Mouse (Mus musculus): ENCODE results near the gene Phactr1. TPM values are rescaled to one million over a fixed set of nuclear protein-coding genes. Genes with fewer than 3 reads are reported as not detected.

Gene Phactr1
- polyA plus RNA-seq (2015; fragmentation: Nextera tagmentation; extraction: Ambion mirVana), result 7.2 and 7.5 TPM in 2 replicates

- Histone ChIP-seq H3K4me1 (replicated peaks) (no peaks in the 10 kb centered on the region), H3K4me3 (replicated peaks) (no peak within 1 kb of the TSS), H3K9ac (no peak within 1 kb of the TSS), H3K36me3 (no peaks in the 10 kb centered on the region), H3K27ac (no peak within 1 kb of the TSS), H3K4me2 (replicated peaks) (no peak within 1 kb of the TSS), H3K27me3 (replicated peaks) (no peaks in the 10 kb centered on the region), H3K9me3 (no peaks in the 10 kb centered on the region)
- 33% methylated on average over 11 of the region's 11 CpGs for WGBS
- ATAC-seq, result no peak
Observed at GRCm38 (mm10) chr13:42680391-42680994, at the start of gene Phactr1. TSS of gene Phactr1 (plus strand) at chr13:42680623.

GRCm38 (mm10) chr13:42634908-42635307 lies 45.5 kb upstream of the Phactr1 start:
- Histone ChIP-seq H3K27me3 (replicated peaks) (no peaks in the 10 kb centered on the region), H3K36me3 (no peaks in the 10 kb centered on the region), H3K4me2 (replicated peaks) (no peak overlapping the region), H3K4me3 (replicated peaks) (no peak overlapping the region), H3K4me1 (replicated peaks) (no peaks in the 10 kb centered on the region), H3K9me3 (no peaks in the 10 kb centered on the region), H3K27ac (no peak overlapping the region), H3K9ac (no peak overlapping the region)
- 45% methylated on average over 2 of the region's 2 CpGs for WGBS
- ATAC-seq, result no peak

GRCm38 (mm10) chr13:42650228-42650627 lies 30.2 kb upstream of the Phactr1 start:
- no peaks in the 10 kb centered on the region for H3K9me3 ChIP-seq
- H3K4me3 ChIP-seq (replicated peaks), result no peak overlapping the region
- no peak overlapping the region for H3K4me2 ChIP-seq (replicated peaks)
- WGBS, result 71% methylated on average over 6 of the region's 6 CpGs
- H3K27me3 ChIP-seq (replicated peaks), result no peaks in the 10 kb centered on the region
- no peak overlapping the region for H3K27ac ChIP-seq
- H3K9ac ChIP-seq, result no peak overlapping the region
- no peaks in the 10 kb centered on the region for H3K36me3 ChIP-seq
- no peaks in the 10 kb centered on the region for H3K4me1 ChIP-seq (replicated peaks)
- no peak for ATAC-seq

GRCm38 (mm10) chr13:42656643-42657315 lies 23.6 kb upstream of the Phactr1 start:
- no peaks in the 10 kb centered on the region for H3K27me3 ChIP-seq (replicated peaks)
- H3K4me1 ChIP-seq (replicated peaks), result no peaks in the 10 kb centered on the region; the same call in 1 of the 2 replicates
- WGBS, result 57% methylated on average over 7 of the region's 7 CpGs
- no peak overlapping the region for H3K4me2 ChIP-seq (replicated peaks)
- no peaks in the 10 kb centered on the region for H3K36me3 ChIP-seq
- no peak overlapping the region for H3K9ac ChIP-seq
- H3K27ac ChIP-seq, result no peak overlapping the region
- H3K4me3 ChIP-seq (replicated peaks), result no peak overlapping the region
- H3K9me3 ChIP-seq, result no peaks in the 10 kb centered on the region
- ATAC-seq, result no peak

GRCm38 (mm10) chr13:42671651-42672290 lies 8.7 kb upstream of the Phactr1 start:
- ATAC-seq, result no peak
- no peak overlapping the region for H3K4me3 ChIP-seq (replicated peaks)
- 58% methylated on average over 10 of the region's 10 CpGs for WGBS

GRCm38 (mm10) chr13:42681299-42681698 lies 876 bp downstream of the Phactr1 start:
- WGBS, result 75% methylated on average over 9 of the region's 9 CpGs
- H3K9ac ChIP-seq, result no peak overlapping the region
- no peak overlapping the region for H3K27ac ChIP-seq
- no peak for ATAC-seq
- H3K36me3 ChIP-seq, result no peaks in the 10 kb centered on the region
- no peaks in the 10 kb centered on the region for H3K4me1 ChIP-seq (replicated peaks)
- H3K27me3 ChIP-seq (replicated peaks), result no peaks in the 10 kb centered on the region
- no peaks in the 10 kb centered on the region for H3K9me3 ChIP-seq
- H3K4me3 ChIP-seq (replicated peaks), result no peak overlapping the region
- H3K4me2 ChIP-seq (replicated peaks), result no peak overlapping the region

More at GRCm38 (mm10) chr13:42671651-42672290, 8.7 kb upstream of the Phactr1 start:
- H3K36me3 ChIP-seq, result no peaks in the 10 kb centered on the region
- no peak overlapping the region for H3K27ac ChIP-seq
- no peak overlapping the region for H3K9ac ChIP-seq
- no peaks in the 10 kb centered on the region for H3K4me1 ChIP-seq (replicated peaks)
- no peak overlapping the region for H3K4me2 ChIP-seq (replicated peaks)
- no peaks in the 10 kb centered on the region for H3K9me3 ChIP-seq
- no peaks in the 10 kb centered on the region for H3K27me3 ChIP-seq (replicated peaks)

GRCm38 (mm10) chr13:42684181-42684580 lies 3.8 kb downstream of the Phactr1 start:
- Histone ChIP-seq H3K4me3 (replicated peaks) (no peak overlapping the region), H3K36me3 (no peaks in the 10 kb centered on the region), H3K4me2 (replicated peaks) (no peak overlapping the region), H3K4me1 (replicated peaks) (no peaks in the 10 kb centered on the region), H3K9ac (no peak overlapping the region), H3K27ac (no peak overlapping the region), H3K27me3 (replicated peaks) (no peaks in the 10 kb centered on the region), H3K9me3 (no peaks in the 10 kb centered on the region)
- 91% methylated on average over 7 of the region's 7 CpGs for WGBS
- ATAC-seq, result no peak

- H3K9me3 ChIP-seq, result no peaks in the 10 kb centered on the region
- H3K9ac ChIP-seq, result no peak overlapping the region
- no peak overlapping the region for H3K4me2 ChIP-seq (replicated peaks)
- H3K4me1 ChIP-seq (replicated peaks), result 0 out of 2 replicates have a peak, but pooled peaks cover 3% of the 10 kb centered on the region
- H3K27me3 ChIP-seq (replicated peaks), result no peaks in the 10 kb centered on the region
- no peak overlapping the region for H3K27ac ChIP-seq
- no peak overlapping the region for H3K4me3 ChIP-seq (replicated peaks)
- WGBS, result 75% methylated on average over 4 of the region's 4 CpGs
- no peaks in the 10 kb centered on the region for H3K36me3 ChIP-seq
- ATAC-seq, result no peak
Observed at GRCm38 (mm10) chr13:42692233-42692632, 11.8 kb downstream of the Phactr1 start.

- H3K4me3 ChIP-seq (replicated peaks), result no peak overlapping the region
- H3K9ac ChIP-seq, result no peak overlapping the region
- WGBS, result 71% methylated on average over 5 of the region's 5 CpGs
- no peaks in the 10 kb centered on the region for H3K36me3 ChIP-seq
- no peak overlapping the region for H3K27ac ChIP-seq
- no peak overlapping the region for H3K4me2 ChIP-seq (replicated peaks)
- H3K9me3 ChIP-seq, result no peaks in the 10 kb centered on the region
- no peak for ATAC-seq
- no peaks in the 10 kb centered on the region for H3K4me1 ChIP-seq (replicated peaks)
- no peaks in the 10 kb centered on the region for H3K27me3 ChIP-seq (replicated peaks)
Observed at GRCm38 (mm10) chr13:42696641-42697040, 16.2 kb downstream of the Phactr1 start.

GRCm38 (mm10) chr13:42709148-42709547 lies 28.7 kb downstream of the Phactr1 start:
- 10% methylated on average over 11 of the region's 11 CpGs for WGBS
- Histone ChIP-seq H3K4me3 (replicated peaks) (no peak overlapping the region), H3K4me1 (replicated peaks) (0 out of 2 replicates have a peak, but pooled peaks cover 3% of the 10 kb centered on the region), H3K4me2 (replicated peaks) (peak overlapping the region; percentile 54), H3K36me3 (no peaks in the 10 kb centered on the region), H3K9ac (no peak overlapping the region), H3K27me3 (replicated peaks) (peaks cover 28% of the 10 kb centered on the region), H3K27ac (no peak overlapping the region), H3K9me3 (no peaks in the 10 kb centered on the region)
- ATAC-seq, result no peak

- no peak overlapping the region for H3K9ac ChIP-seq
- no peaks in the 10 kb centered on the region for H3K9me3 ChIP-seq
- H3K4me1 ChIP-seq (replicated peaks), result 0 out of 2 replicates have a peak, but pooled peaks cover 3% of the 10 kb centered on the region
- H3K4me3 ChIP-seq (replicated peaks), result peak overlapping the region; percentile 29
- 1% methylated on average over 39 of the region's 39 CpGs for WGBS
- peaks cover 28% of the 10 kb centered on the region for H3K27me3 ChIP-seq (replicated peaks)
- no peak overlapping the region for H3K27ac ChIP-seq
- peak overlapping the region; percentile 54 for H3K4me2 ChIP-seq (replicated peaks)
- ATAC-seq, result no peak
- no peaks in the 10 kb centered on the region for H3K36me3 ChIP-seq
Observed at GRCm38 (mm10) chr13:42709611-42710331, 29.3 kb downstream of the Phactr1 start.

GRCm38 (mm10) chr13:42711510-42711909 lies 31.1 kb downstream of the Phactr1 start:
- Histone ChIP-seq H3K27ac (no peak overlapping the region), H3K9me3 (no peaks in the 10 kb centered on the region), H3K27me3 (replicated peaks) (peaks cover 28% of the 10 kb centered on the region), H3K4me2 (replicated peaks) (no peak overlapping the region), H3K4me3 (replicated peaks) (no peak overlapping the region), H3K36me3 (no peaks in the 10 kb centered on the region), H3K4me1 (replicated peaks) (0 out of 2 replicates have a peak, but pooled peaks cover 3% of the 10 kb centered on the region), H3K9ac (no peak overlapping the region)
- ATAC-seq, result no peak
- 23% methylated on average over 2 of the region's 2 CpGs for WGBS

Measured in intestine, embryonic 15.5 days (tissue).